Mouse (Mus musculus): Measurements from ENCODE around the gene Gprin2. TPM values are rescaled to one million over a fixed set of nuclear protein-coding genes. Genes with fewer than 3 reads are reported as not detected.

Gprin2 gene
- 0.05 and 0.23 TPM in 2 replicates for polyA plus RNA-seq (2012; rRNA removed)

DNA sequence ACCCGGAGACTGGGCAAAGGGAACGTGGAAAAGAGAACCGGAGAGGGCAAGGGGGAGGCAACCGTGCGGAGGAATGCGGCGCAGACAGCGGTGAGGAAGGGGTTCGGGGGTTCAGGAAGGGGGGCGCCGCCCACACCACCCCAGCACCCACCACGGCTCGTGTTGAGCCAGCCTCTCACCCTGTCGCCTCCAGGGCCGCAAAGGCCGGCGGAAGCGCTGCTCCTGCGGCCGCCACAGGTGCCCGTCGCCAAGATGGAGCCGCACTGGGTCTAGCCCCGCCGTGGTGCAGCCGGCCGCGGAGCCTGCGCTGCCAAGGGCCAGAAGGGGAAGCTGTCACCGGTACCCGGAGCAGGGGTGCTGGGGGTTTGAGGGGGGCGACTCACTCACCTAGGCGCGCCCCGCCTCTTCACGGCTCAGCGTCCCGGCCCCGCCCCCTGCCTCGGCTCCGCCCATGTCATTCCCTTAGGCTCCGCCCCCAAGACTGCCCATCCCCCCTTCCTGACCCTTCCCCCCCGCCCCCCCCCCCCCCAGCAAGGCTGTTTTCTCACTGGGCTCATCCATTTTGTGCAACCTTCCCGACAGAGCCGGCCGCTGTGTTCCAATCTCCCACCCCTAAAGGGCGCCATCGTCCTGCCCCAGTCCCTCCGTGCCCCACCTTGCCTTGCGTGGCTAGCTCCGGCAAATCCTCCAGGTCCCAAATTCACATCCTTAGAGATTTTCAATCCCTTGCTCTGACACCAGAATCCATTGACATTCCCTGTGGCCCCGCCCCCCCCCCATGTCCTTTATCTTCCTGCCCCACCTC lies at the start of gene Gprin2:
TSS of gene Gprin2 (minus strand) at position 423 of the 805 bp plus-strand sequence.
- no peak within 1 kb of the TSS for H3K27ac ChIP-seq (ENCODE audit: insufficient read depth, low read depth, low read length)
- peak within 1 kb of the TSS; percentile 68 for H3K4me3 ChIP-seq (ENCODE audit: low read depth, low read length)
- 4% methylated on average over 49 of the region's 52 CpGs for WGBS
- peaks cover 2% of the 10 kb centered on the region for H3K4me1 ChIP-seq (ENCODE audit: control insufficient read depth, insufficient read depth, insufficient read length, low read length)
- no peaks in the 10 kb centered on the region for H3K36me3 ChIP-seq (ENCODE audit: control insufficient read depth, insufficient read depth, low read length)
- H3K27me3 ChIP-seq (ENCODE audit: control insufficient read depth, insufficient read depth, low read length) = no peaks in the 10 kb centered on the region
- no peak for TF ChIP-seq POLR2A (IDR thresholded peaks at IDR 0.05; ENCODE audit: low read depth, low read length)
- no peak for TF ChIP-seq CTCF (IDR thresholded peaks at IDR 0.05; ENCODE audit: extremely low read depth, insufficient read length, insufficient replicate concordance, low read depth, low read length)

DNA sequence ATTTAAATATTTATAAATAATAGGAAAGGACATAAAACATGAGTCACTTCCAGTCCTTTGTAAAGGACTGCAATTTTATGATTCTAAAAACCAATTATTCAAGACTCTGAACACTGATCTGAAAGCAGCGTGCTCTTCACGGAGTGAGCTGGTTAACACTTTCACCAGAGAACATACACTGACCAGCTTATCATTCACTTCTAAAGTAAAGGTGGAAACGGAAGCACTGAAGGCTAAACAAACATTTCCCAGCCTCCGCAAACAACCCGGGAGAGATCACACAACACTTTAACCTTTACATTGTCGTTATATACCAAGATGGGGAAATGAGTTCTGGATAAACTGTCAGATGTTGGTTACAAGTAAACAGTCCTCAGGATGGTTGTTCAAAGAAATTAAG lies 39.2 kb upstream of the Gprin2 start:
- no peaks in the 10 kb centered on the region for H3K4me1 ChIP-seq (ENCODE audit: control insufficient read depth, insufficient read depth, insufficient read length, low read length)
- TF ChIP-seq CTCF (IDR thresholded peaks at IDR 0.05; ENCODE audit: extremely low read depth, insufficient read length, insufficient replicate concordance, low read depth, low read length) (no peak), POLR2A (IDR thresholded peaks at IDR 0.05; ENCODE audit: low read depth, low read length) (no peak)
- 39% methylated on average over 6 of the region's 6 CpGs for WGBS
- no peaks in the 10 kb centered on the region for H3K27me3 ChIP-seq (ENCODE audit: control insufficient read depth, insufficient read depth, low read length)
- H3K4me3 ChIP-seq (ENCODE audit: low read depth, low read length) = no peak overlapping the region
- H3K36me3 ChIP-seq (ENCODE audit: control insufficient read depth, insufficient read depth, low read length) = 0 out of 2 replicates have a peak, but pooled peaks cover 1% of the 10 kb centered on the region
- no peak overlapping the region for H3K27ac ChIP-seq (ENCODE audit: insufficient read depth, low read depth, low read length)

DNA sequence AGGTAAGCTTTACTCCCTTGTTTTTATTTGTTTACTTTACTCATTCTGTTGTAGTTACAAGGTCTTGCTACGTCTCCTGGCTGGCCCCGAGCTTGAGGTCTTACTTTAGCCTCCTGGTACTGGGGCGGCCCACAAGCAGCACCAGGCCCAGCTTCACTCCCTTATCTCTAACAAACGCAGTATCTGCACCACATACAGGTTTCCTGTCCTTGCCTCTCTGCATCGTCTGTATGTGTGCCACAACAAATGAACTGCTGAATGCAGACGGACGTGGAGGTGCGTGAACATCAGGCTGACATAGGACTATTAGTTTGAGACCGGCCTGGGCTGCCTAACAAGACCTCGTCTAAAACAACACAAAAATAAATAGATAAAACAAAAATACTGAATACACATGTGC lies 38.8 kb upstream of the Gprin2 start:
- 0 out of 2 replicates have a peak, but pooled peaks cover 1% of the 10 kb centered on the region for H3K36me3 ChIP-seq (ENCODE audit: control insufficient read depth, insufficient read depth, low read length)
- no peaks in the 10 kb centered on the region for H3K27me3 ChIP-seq (ENCODE audit: control insufficient read depth, insufficient read depth, low read length)
- H3K4me3 ChIP-seq (ENCODE audit: low read depth, low read length) = no peak overlapping the region
- H3K27ac ChIP-seq (ENCODE audit: insufficient read depth, low read depth, low read length) = no peak overlapping the region
- WGBS = 69% methylated on average over 10 of the region's 10 CpGs
- no peak for TF ChIP-seq POLR2A (IDR thresholded peaks at IDR 0.05; ENCODE audit: low read depth, low read length)
- no peak for TF ChIP-seq CTCF (IDR thresholded peaks at IDR 0.05; ENCODE audit: extremely low read depth, insufficient read length, insufficient replicate concordance, low read depth, low read length)
- no peaks in the 10 kb centered on the region for H3K4me1 ChIP-seq (ENCODE audit: control insufficient read depth, insufficient read depth, insufficient read length, low read length)

DNA sequence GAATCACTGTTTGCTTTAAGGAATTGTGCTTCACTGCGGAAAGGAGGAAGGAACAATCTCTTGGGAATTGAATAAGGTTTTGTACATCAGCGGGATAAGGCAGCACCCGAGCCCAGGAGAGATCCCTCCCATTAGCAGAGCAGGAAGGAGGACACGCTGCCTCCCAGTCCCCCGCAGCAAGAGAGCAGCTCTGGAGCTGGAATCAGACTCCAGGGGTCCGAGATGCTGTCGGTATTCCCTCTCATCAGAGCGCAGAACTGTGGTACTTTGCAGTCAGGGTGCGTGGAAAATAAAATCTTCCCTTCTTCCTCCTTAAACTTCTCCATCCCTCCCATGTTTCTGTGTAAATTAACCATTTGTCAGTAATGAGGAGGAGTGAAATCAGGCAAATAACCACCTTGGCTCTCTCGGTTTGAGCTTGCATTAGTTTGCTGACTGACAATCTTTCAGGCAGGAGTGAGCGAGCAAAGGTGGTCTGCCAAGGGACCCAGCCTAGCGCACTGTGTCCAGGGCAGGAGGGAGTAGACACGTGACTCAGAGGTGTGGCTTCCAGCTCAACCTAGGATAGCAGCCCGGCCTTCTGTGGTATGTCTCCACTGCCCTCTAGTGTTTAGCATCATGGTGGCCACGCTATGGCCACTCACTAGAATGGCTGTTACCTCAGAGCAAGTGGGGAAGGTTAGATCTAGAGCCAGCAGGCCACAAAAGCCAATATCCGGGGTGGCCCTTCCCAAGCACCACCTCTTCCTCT lies 33.4 kb upstream of the Gprin2 start:
- no peak for TF ChIP-seq POLR2A (IDR thresholded peaks at IDR 0.05; ENCODE audit: low read depth, low read length)
- peak; percentile 79; the same call in 1 of the 2 replicates for TF ChIP-seq CTCF (IDR thresholded peaks at IDR 0.05; ENCODE audit: extremely low read depth, insufficient read length, insufficient replicate concordance, low read depth, low read length)
- Histone ChIP-seq H3K27ac (ENCODE audit: insufficient read depth, low read depth, low read length) (no peak overlapping the region), H3K36me3 (ENCODE audit: control insufficient read depth, insufficient read depth, low read length) (peaks cover 3% of the 10 kb centered on the region; the same call in 1 of the 2 replicates), H3K4me3 (ENCODE audit: low read depth, low read length) (peak overlapping the region; percentile 17; the same call in 1 of the 2 replicates), H3K4me1 (ENCODE audit: control insufficient read depth, insufficient read depth, insufficient read length, low read length) (0 out of 2 replicates have a peak, but pooled peaks cover 4% of the 10 kb centered on the region), H3K27me3 (ENCODE audit: control insufficient read depth, insufficient read depth, low read length) (no peaks in the 10 kb centered on the region)
- WGBS = 22% methylated on average over 16 of the region's 16 CpGs

DNA sequence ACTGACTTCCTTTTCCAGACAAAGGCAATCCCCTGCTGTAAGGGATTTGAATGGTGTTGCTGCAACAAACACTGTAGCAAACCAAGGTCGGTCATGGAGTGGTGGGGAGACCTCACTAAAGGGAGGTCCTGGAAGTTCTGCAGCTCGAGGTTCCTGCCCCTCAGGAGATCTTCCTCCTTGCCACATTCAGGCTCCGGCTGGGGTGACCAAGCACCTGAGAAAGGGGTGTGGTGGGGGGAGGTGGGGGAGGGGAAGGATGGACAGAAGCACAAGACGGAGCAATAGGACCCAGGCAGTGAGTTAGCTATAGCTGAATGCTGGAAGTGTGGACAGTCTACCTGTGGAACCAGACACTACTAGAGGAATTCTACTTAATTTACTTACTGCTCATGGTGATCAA lies 32.4 kb upstream of the Gprin2 start:
- no peaks in the 10 kb centered on the region for H3K27me3 ChIP-seq (ENCODE audit: control insufficient read depth, insufficient read depth, low read length)
- 86% methylated on average over 4 of the region's 4 CpGs for WGBS

DNA sequence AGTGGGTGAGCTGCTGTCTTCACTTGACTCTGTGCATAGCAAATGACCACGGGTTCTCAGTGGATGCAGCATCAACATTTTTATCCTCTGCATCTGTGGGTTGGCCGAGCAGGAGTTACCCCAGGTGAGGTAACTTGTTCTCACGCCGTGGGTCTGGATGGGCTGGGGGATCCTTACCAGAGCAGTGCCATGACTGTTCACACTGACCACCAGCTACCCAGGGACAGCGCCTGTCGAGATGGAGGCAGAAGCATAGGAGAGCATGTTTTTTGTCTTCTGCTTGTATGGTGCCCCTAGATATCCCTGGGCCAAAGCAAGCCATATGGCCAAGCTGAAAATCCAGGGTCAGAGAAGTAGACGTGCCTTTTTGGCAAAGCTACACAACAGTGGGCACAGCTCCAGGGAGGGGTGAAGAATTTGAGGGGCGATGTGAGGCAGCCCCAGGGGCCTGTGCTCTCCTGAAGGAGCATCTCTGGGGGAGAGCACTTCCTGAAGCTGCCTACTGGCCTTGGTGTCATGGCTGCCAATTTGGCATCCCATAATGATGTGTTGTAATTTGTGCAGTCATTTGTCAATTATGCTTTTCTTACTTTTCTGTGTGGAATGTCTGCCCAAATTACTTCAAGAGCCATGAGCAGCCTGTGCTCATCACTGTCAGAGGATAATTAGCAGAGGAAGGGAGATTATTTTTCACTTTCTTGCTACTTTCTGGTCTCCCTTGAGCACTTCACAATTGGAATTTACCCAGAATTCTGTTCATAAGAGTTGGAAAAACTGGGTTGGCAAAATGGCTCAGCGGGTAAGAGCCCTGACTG lies 31.6 kb upstream of the Gprin2 start:
- 0 out of 2 replicates have a peak, but pooled peaks cover 4% of the 10 kb centered on the region for H3K4me1 ChIP-seq (ENCODE audit: control insufficient read depth, insufficient read depth, insufficient read length, low read length)
- WGBS = 88% methylated on average over 9 of the region's 9 CpGs
- H3K27ac ChIP-seq (ENCODE audit: insufficient read depth, low read depth, low read length) = no peak overlapping the region
- peaks cover 2% of the 10 kb centered on the region; the same call in 1 of the 2 replicates for H3K36me3 ChIP-seq (ENCODE audit: control insufficient read depth, insufficient read depth, low read length)
- H3K27me3 ChIP-seq (ENCODE audit: control insufficient read depth, insufficient read depth, low read length) = no peaks in the 10 kb centered on the region
- no peak for TF ChIP-seq POLR2A (IDR thresholded peaks at IDR 0.05; ENCODE audit: low read depth, low read length)
- TF ChIP-seq CTCF (IDR thresholded peaks at IDR 0.05; ENCODE audit: extremely low read depth, insufficient read length, insufficient replicate concordance, low read depth, low read length) = no peak
- H3K4me3 ChIP-seq (ENCODE audit: low read depth, low read length) = no peak overlapping the region

More for the DNA sequence above, 32.4 kb upstream of the Gprin2 start:
- TF ChIP-seq POLR2A (IDR thresholded peaks at IDR 0.05; ENCODE audit: low read depth, low read length) (no peak), CTCF (IDR thresholded peaks at IDR 0.05; ENCODE audit: extremely low read depth, insufficient read length, insufficient replicate concordance, low read depth, low read length) (no peak)
- H3K4me3 ChIP-seq (ENCODE audit: low read depth, low read length) = no peak overlapping the region
- H3K4me1 ChIP-seq (ENCODE audit: control insufficient read depth, insufficient read depth, insufficient read length, low read length) = 0 out of 2 replicates have a peak, but pooled peaks cover 4% of the 10 kb centered on the region
- no peak overlapping the region for H3K27ac ChIP-seq (ENCODE audit: insufficient read depth, low read depth, low read length)
- H3K36me3 ChIP-seq (ENCODE audit: control insufficient read depth, insufficient read depth, low read length) = peaks cover 3% of the 10 kb centered on the region; the same call in 1 of the 2 replicates

All from small intestine, adult 2 months (tissue).